Mouse (Mus musculus) NIH3T3 (cell line): ENCODE results near the gene Caskin1.

Experiments used
- DNase-seq: peaks from one replicate; pipeline ENCODE4 v3.0.0-alpha.2; 2012; ENCODE audit warnings: low read depth

Caskin1 gene

DNA sequence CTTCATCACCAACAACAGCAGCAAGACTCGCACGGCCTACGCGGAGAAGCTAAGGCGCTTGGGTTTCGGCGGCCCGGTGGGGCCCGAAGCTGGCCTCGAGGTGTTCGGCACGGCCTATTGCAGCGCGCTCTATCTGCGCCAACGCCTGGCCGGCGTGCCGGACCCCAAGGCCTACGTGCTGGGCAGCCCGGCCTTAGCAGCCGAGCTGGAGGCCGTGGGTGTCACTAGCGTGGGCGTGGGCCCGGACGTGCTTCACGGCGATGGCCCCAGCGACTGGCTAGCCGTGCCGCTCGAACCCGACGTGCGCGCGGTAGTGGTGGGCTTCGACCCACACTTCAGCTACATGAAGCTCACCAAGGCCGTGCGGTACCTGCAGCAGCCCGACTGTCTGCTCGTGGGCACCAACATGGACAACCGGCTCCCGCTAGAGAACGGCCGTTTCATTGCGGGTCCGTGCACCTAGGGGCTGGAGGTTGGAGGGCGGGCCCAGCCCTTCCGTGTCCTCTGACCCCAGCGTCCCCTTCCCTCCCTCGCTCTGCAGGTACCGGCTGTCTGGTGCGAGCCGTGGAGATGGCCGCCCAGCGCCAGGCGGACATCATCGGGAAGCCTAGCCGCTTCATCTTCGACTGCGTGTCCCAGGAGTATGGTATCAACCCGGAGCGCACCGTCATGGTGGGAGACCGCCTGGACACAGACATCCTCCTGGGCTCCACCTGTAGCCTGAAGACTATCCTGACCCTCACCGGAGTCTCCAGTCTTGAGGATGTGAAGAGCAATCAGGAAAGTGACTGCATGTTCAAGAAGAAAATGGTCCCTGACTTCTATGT lies 17.5 kb upstream of the Caskin1 start:
- DNase-seq: peak; percentile 53

DNA sequence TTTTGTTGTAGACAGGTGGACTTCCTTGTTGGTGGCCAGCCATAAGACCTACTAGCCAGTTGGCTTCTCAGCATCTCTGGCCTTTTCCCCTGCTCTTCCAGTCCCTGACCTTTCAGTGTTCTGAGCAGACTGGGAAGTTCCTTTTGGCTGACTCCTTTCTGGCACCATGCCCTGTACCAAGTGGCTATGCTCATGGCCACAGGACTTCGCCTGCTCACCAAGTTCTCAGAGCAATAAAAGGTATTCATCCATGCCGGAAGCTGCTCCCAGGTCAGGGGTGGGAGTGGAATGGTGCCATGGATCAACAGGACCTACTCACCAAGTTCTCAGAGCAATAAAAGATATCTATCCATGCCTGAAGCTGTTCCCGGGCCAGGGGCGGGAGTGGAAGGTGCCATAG lies 15.9 kb upstream of the Caskin1 start:
- DNase-seq: peak; percentile 46

DNA sequence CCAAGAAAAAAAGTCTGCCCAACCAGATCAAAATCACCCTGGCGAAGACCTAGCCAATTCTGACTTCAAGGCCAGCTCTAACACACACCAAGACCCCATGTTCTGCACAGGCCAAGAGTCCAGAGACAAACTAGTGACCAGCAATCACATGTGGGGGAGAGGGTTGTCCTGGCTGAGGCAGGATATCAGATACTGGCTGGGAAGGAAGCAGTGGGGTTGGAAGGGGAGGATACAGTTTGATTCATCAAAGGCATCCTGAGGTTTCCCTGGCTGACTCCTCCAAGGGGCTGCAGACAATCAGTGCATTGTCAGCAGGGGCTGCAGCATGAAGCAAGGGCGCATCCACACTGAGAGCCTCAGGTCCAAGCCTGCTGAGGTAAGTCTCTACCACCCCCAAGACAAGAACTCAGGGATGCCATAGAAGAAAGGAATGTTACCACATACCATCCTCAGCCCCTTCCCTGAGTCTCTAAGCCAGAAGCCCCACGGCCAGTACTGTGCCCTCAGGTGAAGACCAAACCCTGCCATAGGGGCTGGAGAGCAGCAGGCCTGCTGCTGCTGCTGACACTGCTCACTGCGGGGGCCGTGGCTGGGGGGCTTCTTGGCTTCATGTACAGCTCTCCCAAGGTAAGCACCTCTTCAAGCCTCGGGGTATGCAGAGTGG lies 14.7 kb upstream of the Caskin1 start, which contains the start of gene Bricd5:
TSS of gene Bricd5 (plus strand) at position 273 of the 664 bp plus-strand sequence.
- DNase-seq: no peak

GRCm38 (mm10) chr17:24474557-24474956 lies 13.8 kb upstream of the Caskin1 start:
- no peak for DNase-seq

DNA sequence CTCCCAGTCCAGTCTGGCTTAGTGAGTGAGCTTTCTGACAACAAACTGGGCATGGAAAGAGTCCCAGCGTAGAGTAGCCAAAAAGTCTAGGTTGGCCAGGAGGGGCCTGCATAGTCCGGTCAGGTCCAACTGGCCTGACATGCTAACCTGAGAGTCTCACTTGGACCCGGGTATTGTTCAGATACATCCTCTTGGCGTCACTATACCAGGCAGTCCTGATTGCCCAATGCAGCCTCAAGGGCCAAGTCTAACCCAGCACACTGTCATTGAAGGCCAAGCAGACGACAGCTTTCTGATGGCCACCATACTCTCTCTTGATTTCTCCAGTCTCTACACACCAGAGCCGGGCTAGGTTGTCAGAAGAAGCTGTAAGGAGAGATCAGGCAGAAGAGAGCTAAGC lies 12.8 kb upstream of the Caskin1 start:
- DNase-seq: no peak

- DNase-seq: no peak
Measured at GRCm38 (mm10) chr17:24476022-24476776, 12.2 kb upstream of the Caskin1 start.

- no peak for DNase-seq
Measured at GRCm38 (mm10) chr17:24477053-24477984, 11.1 kb upstream of the Caskin1 start.

- peak; percentile 43 for DNase-seq
Measured at GRCm38 (mm10) chr17:24477985-24478600, 10.3 kb upstream of the Caskin1 start.

- DNase-seq: peak; percentile 98
Measured at GRCm38 (mm10) chr17:24478663-24479380, 9.6 kb upstream of the Caskin1 start, which contains the start of gene Mlst8. Mlst8 (minus strand) TSS chr17:24479078.

- DNase-seq: no peak
Measured at GRCm38 (mm10) chr17:24479431-24479830, 9.0 kb upstream of the Caskin1 start.

DNA sequence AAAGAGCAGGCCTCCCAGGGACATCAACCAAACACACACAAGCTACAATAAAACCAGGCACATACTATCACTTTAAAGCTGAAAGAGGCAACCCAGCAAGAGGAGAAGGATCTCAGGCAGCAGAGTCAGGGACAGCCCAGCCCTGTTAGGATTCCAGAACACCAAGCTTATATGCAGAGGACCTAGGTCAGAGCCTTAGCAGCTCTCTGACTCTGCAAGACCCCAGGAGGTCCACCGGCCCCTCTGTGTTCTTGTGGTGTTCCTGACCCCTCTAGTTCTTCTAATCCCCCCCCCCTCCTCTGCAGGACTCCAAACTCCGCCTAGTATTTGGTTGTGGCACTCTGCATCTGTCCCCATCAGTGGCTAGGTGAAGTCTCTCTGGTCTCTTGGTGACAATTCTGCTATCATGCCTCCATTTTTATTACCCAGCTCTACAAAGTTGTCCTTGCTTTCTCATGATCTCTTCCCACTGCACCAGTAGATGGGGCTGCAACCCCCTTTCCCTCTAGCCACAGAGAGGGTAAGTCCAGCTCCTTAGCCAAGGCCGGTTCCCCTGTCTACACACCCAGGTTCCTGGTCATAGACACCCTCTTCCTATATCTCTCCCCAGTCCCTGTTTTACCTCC lies 8.1 kb upstream of the Caskin1 start:
- peak; percentile 75 for DNase-seq

- no peak for DNase-seq
Measured at GRCm38 (mm10) chr17:24481027-24481815, 7.2 kb upstream of the Caskin1 start.

DNA sequence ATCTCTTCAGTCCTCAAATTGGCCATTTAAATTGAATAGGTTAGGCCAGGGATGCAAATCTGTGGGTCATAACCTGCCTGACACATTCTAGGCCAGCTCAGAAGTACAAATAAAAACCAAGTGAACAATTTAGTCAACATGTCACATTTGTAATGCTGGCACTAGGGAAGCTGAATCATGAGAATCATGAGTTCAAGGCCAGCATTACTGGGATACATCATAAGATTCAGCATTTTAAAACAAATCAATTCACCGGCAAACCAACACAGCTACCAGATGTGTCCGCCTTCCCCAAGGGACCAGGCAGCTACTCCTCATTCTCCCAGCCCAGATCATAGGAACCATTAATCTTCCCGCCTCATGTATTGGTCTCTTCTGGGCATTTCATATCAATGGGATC lies 4.9 kb upstream of the Caskin1 start:
- no peak for DNase-seq

DNA sequence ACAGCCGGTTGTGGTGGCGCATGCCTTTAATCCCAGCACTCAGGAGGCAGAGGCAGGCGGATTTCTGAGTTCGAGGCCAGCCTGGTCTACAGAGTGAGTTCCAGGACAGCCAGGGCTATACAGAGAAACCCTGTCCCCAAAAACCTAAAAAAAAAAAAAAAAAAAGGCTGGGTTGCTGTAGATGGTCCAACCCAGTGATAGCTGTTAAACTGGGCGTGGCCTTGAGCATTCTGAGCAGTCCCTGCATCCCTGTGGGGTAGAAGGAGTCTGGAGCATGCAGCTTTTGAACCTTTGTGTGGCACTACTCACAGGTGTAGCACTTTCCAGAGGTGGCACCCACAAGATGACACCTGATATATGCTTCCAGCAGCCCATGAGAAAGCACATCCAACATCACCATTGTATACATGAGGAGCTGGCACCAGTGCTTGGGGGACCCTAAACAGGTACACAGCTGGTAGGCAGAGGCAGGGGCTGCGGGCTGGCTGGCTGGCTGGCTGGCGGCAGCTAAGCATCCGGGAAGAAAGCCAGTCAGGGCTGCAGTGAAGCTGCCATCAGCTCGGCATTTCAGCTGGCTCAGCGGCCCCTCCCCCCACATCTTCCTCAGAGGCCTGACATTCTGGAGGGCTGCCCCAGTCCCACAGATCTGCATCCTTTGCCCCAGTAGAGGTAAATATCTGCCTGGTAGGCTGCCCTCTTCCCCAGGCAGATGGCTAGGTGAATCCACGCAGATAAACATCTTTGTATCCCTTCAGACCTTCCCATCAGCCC lies 3.1 kb upstream of the Caskin1 start:
- DNase-seq: peak; percentile 62

DNA sequence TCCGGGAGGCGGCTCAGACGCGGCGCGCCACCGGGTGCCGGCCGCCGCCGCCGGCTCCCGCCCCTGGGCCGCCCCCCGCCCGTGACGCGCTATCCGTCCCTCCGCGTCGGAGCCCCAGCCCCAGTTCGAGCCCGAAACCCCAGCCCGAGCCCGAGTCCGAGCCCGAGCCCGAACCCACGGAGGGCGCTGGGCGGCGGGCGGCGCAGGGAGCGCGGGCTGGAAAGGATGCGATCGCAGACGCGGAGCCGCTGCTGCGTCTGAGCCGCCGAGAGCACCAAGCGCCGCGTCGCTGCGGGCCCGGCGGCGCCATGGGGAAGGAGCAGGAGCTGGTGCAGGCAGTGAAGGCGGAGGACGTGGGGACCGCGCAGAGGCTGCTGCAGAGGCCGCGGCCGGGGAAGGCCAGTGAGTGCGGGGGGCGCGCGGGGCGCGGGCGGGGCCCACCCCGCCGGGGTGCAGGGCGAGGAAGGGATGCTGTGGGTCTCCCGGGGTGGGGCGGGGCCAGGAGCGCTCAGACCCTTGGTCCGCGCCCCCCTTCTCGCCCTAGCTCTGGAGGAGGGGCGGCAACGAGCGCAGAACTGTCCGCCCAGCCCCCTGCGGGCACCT lies 362 bp downstream of the Caskin1 start:
- DNase-seq: no peak

DNA sequence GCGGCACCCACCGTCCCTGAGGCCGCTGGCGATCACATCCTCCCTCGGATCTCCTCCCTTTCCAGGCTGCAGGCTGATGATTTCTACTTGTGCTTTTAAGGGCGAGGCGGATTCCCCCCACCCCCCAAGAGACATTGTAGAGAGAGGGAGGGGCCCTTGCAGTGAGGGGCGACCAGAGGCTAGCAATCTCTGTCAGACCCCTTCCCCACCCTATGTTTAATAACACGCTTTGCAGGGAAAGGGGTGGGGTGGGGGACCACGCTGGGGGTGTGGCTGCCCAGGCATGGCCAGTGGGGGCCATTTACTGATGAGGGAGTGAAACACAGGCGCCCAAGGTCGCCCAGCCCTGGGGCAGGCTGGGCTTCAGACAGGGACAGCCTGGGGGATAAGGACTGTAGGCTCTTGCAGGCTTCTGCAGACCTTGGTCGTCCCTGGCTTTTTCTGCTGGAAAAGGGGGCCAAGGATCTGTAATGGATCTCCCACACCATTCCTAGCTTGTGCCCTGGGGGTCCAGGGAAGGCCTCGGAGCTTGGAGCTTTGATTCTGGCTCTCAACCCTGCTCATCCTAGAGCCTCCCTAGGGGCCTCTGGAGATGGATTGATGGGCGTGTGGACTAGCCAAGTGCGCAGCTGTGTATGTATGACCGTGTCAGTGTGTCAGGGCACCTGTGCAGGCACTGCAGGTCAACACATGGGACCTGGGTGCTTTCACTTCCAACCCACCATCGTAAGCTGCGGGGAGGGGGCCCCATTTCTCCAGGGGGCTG lies 1.0 kb downstream of the Caskin1 start:
- no peak for DNase-seq

- DNase-seq: peak; percentile 68
Measured at GRCm38 (mm10) chr17:24490399-24490798, 2.0 kb downstream of the Caskin1 start.
